Mouse (Mus musculus) embryonic stem cell, embryonic (primary cell): ENCODE results near the gene Hoxb13.

Experiments used
- CTCF ChIA-PET, 4 experiments: fragments of 300-600 bp in 2 of 4; fragments of 350-600 bp in 2 of 4; sonication (Branson Sonifier 250); formaldehyde crosslinking; loops; one replicate each; lab custom pipeline; 2022; ENCODE audit warnings: inconsistent platforms in 2 of 4; lab: Charles Lee
- POLR2A ChIA-PET, 4 experiments: fragments of 300-600 bp in 2 of 4; fragments of 350-600 bp in 2 of 4; sonication (Branson Sonifier 250); formaldehyde crosslinking; loops; one replicate each; lab custom pipeline; 2022; ENCODE audit warnings: antibody characterized with exemption in 4 of 4, inconsistent platforms in 1 of 4; lab: Charles Lee

Gene Hoxb13

GRCm38 (mm10) chr11:96203182-96203788 lies 9.2 kb downstream of the Hoxb13 start:
- CTCF ChIA-PET, result interaction anchor here in 1 of 4 experiments (1.0 kb wide), 1 partner anchor 20 kb away, joined by 4 read pairs; no protein-coding TSS in a partner anchor
- POLR2A ChIA-PET, result interaction anchor here in 2 of 4 experiments (0.9 to 2.0 kb wide), 4 partner anchors 9 to 127 kb away, joined by 3 to 7 read pairs (median 4); partner anchors contain the start of genes Atp5g1 (in 1 of the 2) and Hoxb13 (in 1 of the 2)

GRCm38 (mm10) chr11:96203789-96204186 lies 9.7 kb downstream of the Hoxb13 start:
- ChIA-PET CTCF (interaction anchor here in 2 of 4 experiments (0.6 to 1.0 kb wide), 2 partner anchors 18 to 20 kb away, joined by 4 read pairs; no protein-coding TSS in a partner anchor), POLR2A (interaction anchor here in 2 of 4 experiments (0.9 to 2.0 kb wide), 5 partner anchors 9 to 128 kb away, joined by 3 to 7 read pairs (median 4); partner anchors contain the start of genes Atp5g1 (in 1 of the 2) and Hoxb13 (in 1 of the 2))

- POLR2A ChIA-PET, result interaction anchor here in 2 of 4 experiments (0.6 to 2.0 kb wide), 5 partner anchors 8 to 383 kb away, joined by 3 to 7 read pairs (median 4); partner anchors contain the start of gene Hoxb13 (in 1 of the 2)
These were observed 10.2 kb downstream of the Hoxb13 start for GRCm38 (mm10) chr11:96204351-96204750.

GRCm38 (mm10) chr11:96205426-96206131 lies 11.5 kb downstream of the Hoxb13 start:
- POLR2A ChIA-PET, result interaction anchor here in 1 of 4 experiments (0.8 kb wide), 1 partner anchor 37 kb away, joined by 3 read pairs; no protein-coding TSS in a partner anchor

More at GRCm38 (mm10) chr11:96204351-96204750, 10.2 kb downstream of the Hoxb13 start:
- CTCF ChIA-PET, result interaction anchor here in 1 of 4 experiments (0.6 kb wide), 1 partner anchor 17 kb away, joined by 4 read pairs; no protein-coding TSS in a partner anchor

GRCm38 (mm10) chr11:96223813-96224212 lies 29.7 kb downstream of the Hoxb13 start:
- POLR2A ChIA-PET, result interaction anchor here in 2 of 4 experiments (0.6 to 1.5 kb wide), 3 partner anchors 9 to 148 kb away, joined by 3 to 8 read pairs (median 3); partner anchors contain the start of gene Atp5g1 (in 1 of the 2)
- CTCF ChIA-PET, result interaction anchor here (0.5 to 1.6 kb wide), 54 partner anchors 9 to 736 kb away, joined by 3 to 19 read pairs (median 4); partner anchors contain the start of gene Hoxb13 (in 1 of the 4)

More at GRCm38 (mm10) chr11:96205426-96206131, 11.5 kb downstream of the Hoxb13 start:
- CTCF ChIA-PET, result interaction anchor here in 3 of 4 experiments (0.6 to 1.2 kb wide), 5 partner anchors 9 to 1110 kb away, joined by 3 to 4 read pairs (median 3); no protein-coding TSS in a partner anchor

- CTCF ChIA-PET, result interaction anchor here in 2 of 4 experiments (0.5 to 1.9 kb wide), 4 partner anchors 10 to 48 kb away, joined by 3 to 8 read pairs (median 5); no protein-coding TSS in a partner anchor
These were observed 33.6 kb downstream of the Hoxb13 start for GRCm38 (mm10) chr11:96227676-96228075.

GRCm38 (mm10) chr11:96234906-96235305 lies 40.8 kb downstream of the Hoxb13 start:
- ChIA-PET POLR2A (interaction anchor here in 3 of 4 experiments (0.6 to 1.3 kb wide), 4 partner anchors 9 to 26 kb away, joined by 3 read pairs; no protein-coding TSS in a partner anchor), CTCF (interaction anchor here (0.5 to 2.2 kb wide), 15 partner anchors 11 to 170 kb away, joined by 3 to 11 read pairs (median 3); partner anchors contain the start of gene Ube2z (in 1 of the 4))

More at GRCm38 (mm10) chr11:96227676-96228075, 33.6 kb downstream of the Hoxb13 start:
- POLR2A ChIA-PET, result interaction anchor here in 3 of 4 experiments (0.5 to 1.2 kb wide), 10 partner anchors 11 to 188 kb away, joined by 3 to 4 read pairs (median 3); partner anchors contain the start of genes Atp5g1 (in 1 of the 3) and Ube2z (in 1 of the 3)

- CTCF ChIA-PET, result interaction anchor here (0.5 to 2.4 kb wide), 72 partner anchors 8 to 622 kb away, joined by 3 to 17 read pairs (median 4); partner anchors contain the start of genes Atp5g1 (in 1 of the 4), Calcoco2 (in 1 of the 4), Snf8 (in 1 of the 4) and Snx11 (in 1 of the 4)
These were observed 46.1 kb downstream of the Hoxb13 start for GRCm38 (mm10) chr11:96240211-96240610.

More at GRCm38 (mm10) chr11:96240211-96240610, 46.1 kb downstream of the Hoxb13 start:
- POLR2A ChIA-PET, result interaction anchor here (0.5 to 1.8 kb wide), 14 partner anchors 9 to 472 kb away, joined by 3 to 7 read pairs (median 3); partner anchors contain the start of gene Ube2z (in 1 of the 4)
